Mouse (Mus musculus) cerebellum, postnatal 36 days (tissue): ENCODE measurements around the gene Nox4.

Experiments used
- DNase-seq, 2 experiments: peaks; one replicate each; pipeline ENCODE4 v3.0.0; 2021 to 2022; ENCODE audit warnings: mixed read lengths in 2 of 2

Gene Nox4

GRCm38 (mm10) chr7:87245856-87246579 lies at the start of gene Nox4:
TSS of gene Nox4 (plus strand) at chr7:87246096.
- no peak for DNase-seq

GRCm38 (mm10) chr7:87204751-87205150 lies 41.1 kb upstream of the Nox4 start:
- DNase-seq = no peak

DNA sequence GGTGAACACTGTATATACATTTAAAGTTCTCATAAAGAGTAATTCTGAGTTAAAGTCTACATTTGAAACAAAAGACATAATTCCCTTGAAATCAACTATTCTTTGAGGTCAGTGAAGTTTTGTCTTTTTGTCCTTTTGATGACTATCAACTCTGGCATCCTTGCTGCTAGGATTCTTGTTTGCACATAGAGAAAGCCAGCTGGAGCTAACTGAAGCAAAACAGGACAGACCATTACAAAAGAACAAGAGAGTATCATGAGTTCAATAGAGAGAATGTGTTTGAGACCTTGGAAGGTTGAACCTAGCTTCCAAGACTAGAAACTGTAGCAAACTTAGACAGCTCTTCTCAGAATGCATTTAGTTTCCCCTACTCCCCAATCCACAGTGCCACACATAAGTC lies 24.2 kb upstream of the Nox4 start:
- DNase-seq = no peak

- DNase-seq = no peak
Measured at GRCm38 (mm10) chr7:87222751-87223150, 23.1 kb upstream of the Nox4 start.

GRCm38 (mm10) chr7:87225617-87226016 lies 20.3 kb upstream of the Nox4 start:
- no peak for DNase-seq

DNA sequence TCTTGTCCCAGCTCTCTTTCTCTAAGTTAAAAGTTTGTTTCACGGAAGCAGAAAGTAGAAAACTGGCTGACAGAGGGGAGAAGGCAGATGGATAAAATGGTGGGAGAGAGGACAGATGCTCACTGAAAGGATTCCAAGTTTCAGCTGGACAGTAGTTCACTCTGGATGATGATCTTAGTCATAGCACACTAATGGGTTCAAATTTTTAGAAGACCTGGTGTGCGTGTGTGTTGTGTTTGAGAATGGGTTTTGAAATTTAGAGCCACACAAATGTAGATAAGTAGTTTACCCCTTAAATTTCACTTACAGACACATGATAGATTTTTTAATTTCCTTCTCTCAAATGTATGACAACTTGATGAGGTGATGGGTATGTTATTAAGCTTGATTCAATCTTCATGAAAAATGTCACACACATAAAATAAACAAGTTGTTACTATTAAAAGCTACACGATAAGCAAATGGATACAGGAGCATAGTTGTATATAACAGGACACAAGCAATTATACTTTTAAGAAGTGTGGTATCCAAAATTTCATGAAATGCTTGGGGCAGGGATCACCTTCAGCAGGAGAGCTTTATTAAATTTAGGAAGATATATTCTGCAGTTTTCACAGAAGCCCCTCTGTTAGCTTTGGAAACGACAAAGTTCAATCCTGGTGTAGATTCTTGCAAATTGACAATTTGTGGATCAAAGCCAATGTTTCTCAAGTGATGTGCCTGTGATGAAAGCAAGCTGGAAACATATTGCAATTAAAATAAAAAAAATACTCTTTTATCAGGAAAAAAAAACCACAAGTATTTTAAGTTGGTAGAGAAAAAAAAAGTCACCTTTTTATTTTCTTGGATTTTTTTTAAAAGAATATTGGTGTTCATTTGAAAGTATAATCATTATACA lies 18.6 kb upstream of the Nox4 start:
- no peak for DNase-seq

GRCm38 (mm10) chr7:87229502-87229901 lies 16.4 kb upstream of the Nox4 start:
- DNase-seq = no peak

GRCm38 (mm10) chr7:87241139-87241538 lies 4.8 kb upstream of the Nox4 start:
- DNase-seq = no peak

- no peak for DNase-seq
Measured at GRCm38 (mm10) chr7:87246580-87246934, 661 bp downstream of the Nox4 start.

DNA sequence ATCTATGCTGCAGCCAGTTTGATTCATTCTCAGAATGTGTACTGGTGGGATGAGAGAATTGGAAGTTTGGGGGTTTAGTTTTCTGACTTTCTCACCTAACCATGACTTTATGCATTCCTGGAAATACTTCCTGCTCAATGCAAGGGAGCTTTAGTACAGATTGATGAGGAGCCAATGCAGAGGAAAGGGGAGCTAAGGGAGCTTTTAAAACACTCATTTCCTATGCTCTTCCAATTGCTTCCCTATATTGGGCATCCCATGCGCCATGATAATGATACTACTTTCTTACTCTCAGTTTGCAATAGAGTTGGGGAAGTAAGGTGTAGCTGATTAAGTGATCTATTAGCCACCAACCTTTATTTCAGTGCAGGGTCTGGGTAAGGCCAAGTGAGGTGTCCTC lies 1.0 kb downstream of the Nox4 start:
- no peak for DNase-seq

DNA sequence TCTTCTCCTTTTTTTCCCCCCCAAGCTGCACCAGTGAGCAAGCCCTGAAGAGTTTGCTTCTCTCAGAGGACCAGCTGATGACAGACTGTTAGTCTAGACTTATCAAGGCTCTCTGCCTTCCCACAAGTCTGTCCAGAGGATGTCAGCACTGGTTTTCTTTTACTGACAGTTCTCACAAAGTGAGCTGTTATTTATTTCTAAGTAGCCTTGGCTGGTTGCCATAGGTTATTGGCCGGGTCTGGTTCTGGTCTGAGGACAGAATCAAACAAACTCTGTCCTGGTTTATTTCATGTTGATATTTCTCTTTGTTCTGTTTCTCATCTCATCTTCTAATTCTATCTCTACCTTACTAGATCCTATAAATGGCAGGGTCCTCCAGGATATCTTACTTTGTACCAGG lies 2.0 kb downstream of the Nox4 start:
- no peak for DNase-seq

GRCm38 (mm10) chr7:87252071-87252470 lies 6.2 kb downstream of the Nox4 start:
- no peak for DNase-seq

DNA sequence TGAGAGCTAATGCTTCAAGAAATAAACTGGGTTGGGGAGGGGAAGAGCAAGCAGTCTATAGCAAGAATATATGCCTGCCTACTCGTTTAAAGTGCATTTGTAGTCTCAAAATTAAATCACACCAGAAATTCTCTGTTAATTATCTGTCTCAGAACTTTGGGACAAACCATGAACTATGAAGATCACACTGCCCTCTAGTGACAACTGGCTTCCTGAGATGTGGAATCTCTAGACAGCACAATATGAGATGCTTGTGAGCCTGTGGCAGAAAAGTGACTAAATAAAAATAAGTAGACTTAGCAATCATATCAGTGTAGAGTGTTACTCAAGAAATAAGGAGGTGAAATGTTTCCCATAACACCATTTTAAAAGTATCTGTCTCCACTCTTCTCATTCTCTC lies 31.3 kb downstream of the Nox4 start:
- peak in 1 of 2 experiments; percentile 3 for DNase-seq

- no peak for DNase-seq
Measured at GRCm38 (mm10) chr7:87303726-87304315, 57.9 kb downstream of the Nox4 start.

DNA sequence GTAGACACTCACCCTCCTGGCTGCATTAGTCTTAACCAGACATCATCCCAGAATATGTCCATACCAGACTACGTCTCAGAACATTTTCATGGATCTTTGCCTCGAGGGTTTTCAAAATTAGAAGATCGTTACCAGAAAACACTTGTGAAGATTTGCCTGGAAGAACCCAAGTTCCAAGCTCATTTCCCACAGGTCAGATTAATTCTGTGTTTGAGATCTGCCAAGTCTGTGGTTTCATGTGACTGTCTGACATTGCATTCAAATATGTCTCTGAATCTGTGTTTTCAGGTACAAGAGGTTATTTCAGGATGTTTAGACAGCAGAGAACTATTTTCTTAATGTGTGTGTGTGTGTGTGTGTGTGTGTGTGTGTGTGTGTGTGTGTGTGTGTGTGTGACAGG lies 75.7 kb downstream of the Nox4 start:
- no peak for DNase-seq

DNA sequence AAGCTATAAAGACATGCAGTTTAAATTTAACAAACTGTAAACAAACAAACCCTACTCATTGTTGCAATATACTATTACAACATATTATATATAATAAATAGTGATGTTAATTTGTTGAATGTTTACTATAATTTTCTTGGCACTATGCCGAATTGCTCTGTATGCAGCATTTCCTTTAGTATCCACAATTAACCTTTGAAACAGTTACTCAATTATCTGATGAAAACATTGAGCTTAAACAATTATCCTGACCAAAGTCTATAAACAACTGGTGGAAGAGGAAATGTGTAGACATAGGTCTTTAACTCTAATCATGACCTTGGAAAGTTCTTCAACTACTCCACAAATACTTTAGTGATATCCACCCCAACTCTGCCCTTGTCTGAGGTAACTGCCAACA lies 76.2 kb downstream of the Nox4 start:
- DNase-seq = no peak

- no peak for DNase-seq
Measured at GRCm38 (mm10) chr7:87330782-87331558, 85.1 kb downstream of the Nox4 start.

DNA sequence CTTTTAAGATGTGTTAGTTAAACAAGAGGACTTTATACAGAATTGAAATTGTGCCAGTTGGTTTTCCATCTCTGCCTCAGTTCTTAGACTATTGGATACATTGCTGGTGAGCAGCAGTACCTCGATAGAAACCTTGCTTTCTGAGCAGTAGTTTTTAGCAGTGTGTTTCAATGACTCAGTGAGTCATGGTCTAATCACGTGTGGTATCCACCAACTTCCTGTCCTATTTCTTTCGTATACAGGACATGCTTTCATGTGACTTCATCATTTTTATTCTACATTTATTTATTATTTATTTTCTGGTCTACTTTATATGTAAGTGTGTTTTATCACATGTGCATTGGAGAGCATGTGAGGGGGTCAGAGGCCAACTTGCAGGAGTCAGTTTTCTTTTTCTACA lies 99.7 kb downstream of the Nox4 start:
- DNase-seq = no peak

- no peak for DNase-seq
Measured at GRCm38 (mm10) chr7:87352818-87353217, 106.9 kb downstream of the Nox4 start.

DNA sequence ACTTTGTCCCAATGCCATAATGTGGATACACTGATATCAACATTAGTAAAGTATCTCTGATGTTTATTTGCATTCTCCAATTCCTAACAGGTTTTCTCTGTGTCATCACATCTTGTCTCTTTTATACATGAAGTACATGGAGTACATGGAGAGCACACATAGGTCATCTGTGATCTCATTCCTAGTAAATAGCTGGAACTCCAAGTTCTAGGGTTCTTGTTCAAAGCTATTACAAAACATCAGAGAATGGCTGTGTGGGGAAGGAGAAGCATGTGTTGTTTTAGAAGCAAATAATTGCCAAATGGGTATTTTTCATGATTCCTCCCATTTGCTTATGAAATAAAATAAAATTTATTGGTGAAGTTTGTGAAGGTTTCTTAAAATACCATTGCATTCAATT lies 121.9 kb downstream of the Nox4 start:
- DNase-seq = no peak

DNA sequence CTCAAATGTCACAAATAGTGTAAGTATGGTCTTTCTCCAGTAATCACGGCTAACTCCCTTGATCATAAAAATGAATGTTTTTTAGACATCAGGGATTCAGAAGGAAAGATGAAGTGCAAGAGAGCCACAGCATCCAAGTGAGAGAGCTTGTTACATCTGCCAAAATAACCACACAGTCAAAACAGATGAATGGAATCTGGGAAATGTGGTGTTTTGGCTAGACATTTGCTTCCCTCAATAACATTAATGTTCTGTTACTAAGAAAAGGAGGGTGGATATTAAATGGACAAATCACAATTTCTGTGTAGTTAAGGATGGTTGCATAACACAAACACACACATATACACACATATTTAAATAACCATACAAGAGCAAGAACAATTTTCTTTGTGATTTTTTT lies 123.2 kb downstream of the Nox4 start:
- DNase-seq = no peak

- no peak for DNase-seq
Measured at GRCm38 (mm10) chr7:87370789-87371188, 124.9 kb downstream of the Nox4 start.

DNA sequence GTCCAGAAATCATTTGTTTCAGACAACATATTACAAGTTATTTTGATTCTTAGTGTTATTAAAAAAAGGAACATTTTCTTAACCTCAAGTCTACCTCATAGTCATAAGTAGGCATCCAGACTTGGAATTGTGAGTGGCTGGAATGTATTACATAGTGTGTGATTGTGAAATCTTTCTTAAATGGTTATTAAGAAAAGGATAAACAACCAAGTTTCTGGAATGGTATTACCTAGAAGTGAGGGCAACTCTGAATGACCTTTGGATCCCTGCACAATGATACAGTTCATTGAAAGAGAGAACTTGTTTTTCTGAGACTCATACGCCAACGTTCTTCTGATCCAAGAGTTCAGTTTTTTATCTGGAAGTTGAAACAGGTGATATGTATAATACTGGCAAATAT lies 125.4 kb downstream of the Nox4 start:
- no peak for DNase-seq
